Mouse (Mus musculus): Measurements from ENCODE around the gene Frmpd4. TPM values are rescaled to one million over a fixed set of nuclear protein-coding genes. Genes with fewer than 3 reads are reported as not detected.
A peak's percentile ranks its signal among the peaks of the same experiment; 100 is the strongest.

Gene Frmpd4
- polyA plus RNA-seq (2015; fragmentation: Nextera tagmentation; extraction: Ambion mirVana): not detected in 2 replicates

DNA sequence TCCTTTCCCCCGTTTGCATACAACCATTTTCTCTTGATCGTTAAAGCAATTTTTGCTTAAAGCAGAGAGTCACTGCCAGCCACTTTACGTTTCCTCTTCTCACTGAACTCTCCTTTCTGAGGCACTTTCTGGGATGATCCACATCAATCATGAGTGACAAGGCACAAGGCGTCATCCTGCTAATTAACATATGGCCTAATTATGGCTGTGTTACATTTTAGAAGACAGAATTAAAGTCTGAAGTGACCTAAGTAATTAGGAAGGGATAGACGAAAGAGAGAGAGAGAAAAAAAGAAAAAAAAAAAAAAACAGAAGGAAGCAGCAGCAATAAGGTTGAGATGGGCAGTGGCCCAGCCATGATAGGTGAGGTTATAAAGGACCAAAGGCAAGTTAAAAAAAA lies at the start of gene Frmpd4:
Gene Frmpd4, minus strand, starts transcription at position 101 of the 400 bp plus-strand sequence.
- ATAC-seq: no peak
- no peak for TF ChIP-seq EP300 (IDR thresholded peaks at IDR 0.05; ENCODE audit: low read depth)
- no peak for TF ChIP-seq CTCF (IDR thresholded peaks at IDR 0.05; ENCODE audit: low read depth)
- no peak for DNase-seq
- Histone ChIP-seq H3K9me3 (ENCODE audit: low read length) (no peaks in the 10 kb centered on the region), H3K27ac (ENCODE audit: low read depth) (no peak within 1 kb of the TSS), H3K4me3 (ENCODE audit: low read depth, low read length) (no peak within 1 kb of the TSS), H3K9ac (replicated peaks) (no peak within 1 kb of the TSS), H3K4me2 (ENCODE audit: low read depth, low read length) (no peak within 1 kb of the TSS), H3K4me1 (ENCODE audit: insufficient read depth) (no peaks in the 10 kb centered on the region), H3K36me3 (replicated peaks; ENCODE audit: insufficient read depth, low read length) (no peaks in the 10 kb centered on the region), H3K27me3 (ENCODE audit: insufficient read depth, low read length) (no peaks in the 10 kb centered on the region)
- WGBS (ENCODE audit: insufficient replicate concordance): 73% methylated on average over 5 of the region's 5 CpGs

GRCm38 (mm10) chrX:168595193-168595592 lies 18.2 kb upstream of the Frmpd4 start:
- Histone ChIP-seq H3K9ac (replicated peaks) (no peak overlapping the region), H3K4me2 (ENCODE audit: low read depth, low read length) (no peak overlapping the region), H3K4me1 (ENCODE audit: insufficient read depth) (no peaks in the 10 kb centered on the region), H3K27me3 (ENCODE audit: insufficient read depth, low read length) (no peaks in the 10 kb centered on the region), H3K4me3 (ENCODE audit: low read depth, low read length) (no peak overlapping the region), H3K9me3 (ENCODE audit: low read length) (no peaks in the 10 kb centered on the region), H3K36me3 (replicated peaks; ENCODE audit: insufficient read depth, low read length) (no peaks in the 10 kb centered on the region), H3K27ac (ENCODE audit: low read depth) (no peak overlapping the region)
- DNase-seq (no peak), ATAC-seq (no peak)
- TF ChIP-seq CTCF (IDR thresholded peaks at IDR 0.05; ENCODE audit: low read depth): no peak
- no peak for TF ChIP-seq EP300 (IDR thresholded peaks at IDR 0.05; ENCODE audit: low read depth)
- WGBS (ENCODE audit: insufficient replicate concordance): 54% methylated on average over 5 of the region's 5 CpGs

- no peaks in the 10 kb centered on the region for H3K36me3 ChIP-seq (replicated peaks; ENCODE audit: insufficient read depth, low read length)
- H3K27me3 ChIP-seq (ENCODE audit: insufficient read depth, low read length): no peaks in the 10 kb centered on the region
- H3K4me2 ChIP-seq (ENCODE audit: low read depth, low read length): no peak overlapping the region
- no peak overlapping the region for H3K9ac ChIP-seq (replicated peaks)
- H3K9me3 ChIP-seq (ENCODE audit: low read length): no peaks in the 10 kb centered on the region
- no peak overlapping the region for H3K27ac ChIP-seq (ENCODE audit: low read depth)
- no peak overlapping the region for H3K4me3 ChIP-seq (ENCODE audit: low read depth, low read length)
- no peaks in the 10 kb centered on the region for H3K4me1 ChIP-seq (ENCODE audit: insufficient read depth)
- TF ChIP-seq EP300 (IDR thresholded peaks at IDR 0.05; ENCODE audit: low read depth): no peak
- peak; percentile 19; the same call in 1 of the 2 replicates for TF ChIP-seq CTCF (IDR thresholded peaks at IDR 0.05; ENCODE audit: low read depth)
- DNase-seq: no peak
- WGBS (ENCODE audit: insufficient replicate concordance): 64% methylated on average over 1 of the region's 1 CpGs
- ATAC-seq: no peak
Observed at GRCm38 (mm10) chrX:168584303-168584702, 7.3 kb upstream of the Frmpd4 start.

- Histone ChIP-seq H3K27ac (ENCODE audit: low read depth) (no peak overlapping the region), H3K36me3 (replicated peaks; ENCODE audit: insufficient read depth, low read length) (no peaks in the 10 kb centered on the region), H3K9me3 (ENCODE audit: low read length) (no peaks in the 10 kb centered on the region), H3K9ac (replicated peaks) (no peak overlapping the region), H3K4me2 (ENCODE audit: low read depth, low read length) (no peak overlapping the region), H3K4me3 (ENCODE audit: low read depth, low read length) (no peak overlapping the region), H3K4me1 (ENCODE audit: insufficient read depth) (no peaks in the 10 kb centered on the region), H3K27me3 (ENCODE audit: insufficient read depth, low read length) (peaks cover 6% of the 10 kb centered on the region; the same call in 1 of the 2 replicates)
- ATAC-seq (no peak), DNase-seq (no peak)
- 50% methylated on average over 4 of the region's 4 CpGs for WGBS (ENCODE audit: insufficient replicate concordance)
- TF ChIP-seq EP300 (IDR thresholded peaks at IDR 0.05; ENCODE audit: low read depth) (no peak), CTCF (IDR thresholded peaks at IDR 0.05; ENCODE audit: low read depth) (no peak)
Observed at GRCm38 (mm10) chrX:168571808-168572207, 5.2 kb downstream of the Frmpd4 start.

DNA sequence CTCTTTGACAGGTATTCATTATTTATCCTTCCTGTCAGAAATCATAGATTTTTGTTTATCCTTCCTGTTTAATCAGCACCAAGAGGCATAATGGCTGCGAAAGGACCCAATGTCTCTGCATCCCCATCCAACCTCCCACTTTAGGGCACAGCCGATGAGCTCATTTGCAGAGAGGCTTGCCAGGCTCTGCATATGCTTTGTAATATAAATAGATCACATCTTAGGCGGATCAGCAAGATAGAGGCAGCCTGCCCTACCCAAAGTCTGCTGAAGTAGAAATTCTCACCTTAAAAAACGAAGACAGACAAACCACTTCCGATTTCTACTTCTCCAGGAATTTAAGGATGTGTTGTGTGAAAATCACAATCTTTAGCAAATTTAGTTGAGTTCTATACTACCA lies 7.8 kb downstream of the Frmpd4 start:
- no peak overlapping the region for H3K4me2 ChIP-seq (ENCODE audit: low read depth, low read length)
- no peak overlapping the region for H3K27ac ChIP-seq (ENCODE audit: low read depth)
- ATAC-seq: no peak
- TF ChIP-seq CTCF (IDR thresholded peaks at IDR 0.05; ENCODE audit: low read depth): no peak
- no peak for TF ChIP-seq EP300 (IDR thresholded peaks at IDR 0.05; ENCODE audit: low read depth)
- no peak overlapping the region for H3K4me3 ChIP-seq (ENCODE audit: low read depth, low read length)
- no peaks in the 10 kb centered on the region for H3K4me1 ChIP-seq (ENCODE audit: insufficient read depth)
- 68% methylated on average over 5 of the region's 5 CpGs for WGBS (ENCODE audit: insufficient replicate concordance)
- no peak for DNase-seq
- H3K36me3 ChIP-seq (replicated peaks; ENCODE audit: insufficient read depth, low read length): no peaks in the 10 kb centered on the region
- no peaks in the 10 kb centered on the region for H3K9me3 ChIP-seq (ENCODE audit: low read length)
- peaks cover 6% of the 10 kb centered on the region; the same call in 1 of the 2 replicates for H3K27me3 ChIP-seq (ENCODE audit: insufficient read depth, low read length)
- no peak overlapping the region for H3K9ac ChIP-seq (replicated peaks)

DNA sequence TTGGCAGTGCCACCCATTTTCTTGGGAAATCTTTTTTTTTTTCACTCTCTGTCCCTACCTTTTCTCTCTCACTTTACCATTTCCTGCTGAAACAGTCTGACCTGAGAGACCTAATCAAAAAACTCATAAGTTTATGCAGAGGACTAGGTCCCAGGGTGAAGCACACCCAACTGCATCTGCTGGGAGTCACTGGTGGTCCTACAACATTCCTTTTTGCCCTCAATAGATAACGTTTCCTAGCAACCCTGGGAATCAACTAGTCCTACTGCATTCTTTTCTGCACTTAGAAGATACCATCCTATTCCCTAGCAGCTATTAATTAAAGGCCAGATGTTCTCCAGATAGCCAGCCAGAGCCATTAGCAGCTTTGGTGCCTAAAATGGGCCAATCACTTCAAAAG lies 71.8 kb downstream of the Frmpd4 start:
- WGBS (ENCODE audit: insufficient replicate concordance): 40% methylated on average over 1 of the region's 1 CpGs

DNA sequence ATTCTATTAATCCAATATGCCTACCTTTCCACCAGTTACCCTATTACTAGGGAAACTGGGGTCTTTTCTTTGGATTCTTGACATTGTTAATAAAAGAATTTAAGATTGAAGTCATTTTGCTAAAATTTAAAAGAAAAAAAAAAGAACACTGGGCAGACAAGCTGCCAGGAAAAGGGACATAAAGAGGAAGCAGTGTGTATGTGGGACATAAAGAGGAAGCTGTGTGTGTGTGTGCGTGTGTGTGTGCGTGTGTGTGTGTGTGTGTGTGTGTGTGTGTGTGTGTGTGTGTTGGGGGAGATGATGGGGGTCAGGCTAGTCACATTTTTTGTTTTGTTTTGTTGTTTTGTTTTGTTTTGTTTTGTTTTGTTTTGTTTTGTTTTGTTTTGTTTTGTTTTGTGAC lies 121.8 kb downstream of the Frmpd4 start:
- Histone ChIP-seq H3K4me2 (ENCODE audit: low read depth, low read length) (no peak overlapping the region), H3K36me3 (replicated peaks; ENCODE audit: insufficient read depth, low read length) (no peaks in the 10 kb centered on the region), H3K27me3 (ENCODE audit: insufficient read depth, low read length) (no peaks in the 10 kb centered on the region), H3K4me1 (ENCODE audit: insufficient read depth) (no peaks in the 10 kb centered on the region), H3K4me3 (ENCODE audit: low read depth, low read length) (no peak overlapping the region), H3K9ac (replicated peaks) (no peak overlapping the region), H3K9me3 (ENCODE audit: low read length) (no peaks in the 10 kb centered on the region), H3K27ac (ENCODE audit: low read depth) (no peak overlapping the region)
- ATAC-seq (no peak), DNase-seq (no peak)
- no peak for TF ChIP-seq CTCF (IDR thresholded peaks at IDR 0.05; ENCODE audit: low read depth)
- no peak for TF ChIP-seq EP300 (IDR thresholded peaks at IDR 0.05; ENCODE audit: low read depth)
- WGBS (ENCODE audit: insufficient replicate concordance): no CpG with 5 or more reads among the region's 2 CpGs

More for the DNA sequence above, 71.8 kb downstream of the Frmpd4 start:
- Histone ChIP-seq H3K9ac (replicated peaks) (no peak overlapping the region), H3K4me2 (ENCODE audit: low read depth, low read length) (no peak overlapping the region), H3K27ac (ENCODE audit: low read depth) (no peak overlapping the region), H3K36me3 (replicated peaks; ENCODE audit: insufficient read depth, low read length) (no peaks in the 10 kb centered on the region), H3K9me3 (ENCODE audit: low read length) (no peaks in the 10 kb centered on the region), H3K27me3 (ENCODE audit: insufficient read depth, low read length) (no peaks in the 10 kb centered on the region), H3K4me1 (ENCODE audit: insufficient read depth) (no peaks in the 10 kb centered on the region), H3K4me3 (ENCODE audit: low read depth, low read length) (no peak overlapping the region)
- DNase-seq (no peak), ATAC-seq (no peak)
- TF ChIP-seq CTCF (IDR thresholded peaks at IDR 0.05; ENCODE audit: low read depth) (no peak), EP300 (IDR thresholded peaks at IDR 0.05; ENCODE audit: low read depth) (no peak)
